Mouse (Mus musculus) cerebral cortex, adult 2 months (tissue): ENCODE measurements around the gene Ubap2.

ENCODE experiments used
- WGBS: fragments of 180-500 bp; shearing (Covaris S2); methylation state at CpG from one replicate; pipeline ENCODE4 v1.1.7; 2018; 5-methylcytosine and 5-hydroxymethylcytosine counted together

The Ubap2 gene

DNA sequence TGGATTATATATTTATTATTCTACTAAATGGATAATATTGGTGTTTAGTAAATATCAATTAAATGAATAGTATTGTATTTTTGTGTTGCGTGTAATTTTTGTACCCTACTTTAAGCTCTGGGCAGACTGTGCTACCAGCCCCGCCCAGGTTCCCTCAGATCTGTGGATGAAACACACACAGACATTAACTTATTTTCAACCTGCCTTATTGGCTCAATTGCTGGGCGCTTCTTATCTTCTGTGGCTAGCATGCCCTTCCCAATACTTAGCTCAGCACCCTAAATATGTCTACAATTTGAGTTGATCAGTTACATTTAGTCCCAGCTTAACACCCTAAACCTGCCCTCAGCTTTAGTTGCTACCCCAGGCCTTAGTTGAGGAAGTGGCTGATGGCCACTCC, 113.7 kb downstream of the Ubap2 start:
- WGBS = 93% methylated on average over 3 of the region's 3 CpGs

DNA sequence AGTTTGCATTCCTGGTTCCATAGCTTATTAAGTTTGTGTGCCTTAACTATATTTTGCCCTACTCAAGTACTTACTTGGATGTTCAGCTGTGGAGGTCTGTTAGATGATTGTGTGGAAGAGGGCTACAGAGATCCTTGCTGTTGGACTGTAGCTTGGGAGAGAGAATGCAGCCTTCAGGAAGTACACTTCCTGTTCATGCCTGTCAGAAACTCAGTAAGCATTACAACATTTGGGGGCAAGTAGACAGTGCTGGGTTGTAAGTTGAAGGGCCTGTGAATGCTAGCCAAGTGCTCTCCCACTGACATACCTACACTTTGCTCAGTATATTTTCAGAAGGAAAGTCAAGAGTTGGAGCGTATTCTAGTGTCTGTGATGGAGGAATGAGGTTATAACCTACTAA, 116.7 kb downstream of the Ubap2 start:
- 86% methylated on average over 1 of the region's 1 CpGs for WGBS

DNA sequence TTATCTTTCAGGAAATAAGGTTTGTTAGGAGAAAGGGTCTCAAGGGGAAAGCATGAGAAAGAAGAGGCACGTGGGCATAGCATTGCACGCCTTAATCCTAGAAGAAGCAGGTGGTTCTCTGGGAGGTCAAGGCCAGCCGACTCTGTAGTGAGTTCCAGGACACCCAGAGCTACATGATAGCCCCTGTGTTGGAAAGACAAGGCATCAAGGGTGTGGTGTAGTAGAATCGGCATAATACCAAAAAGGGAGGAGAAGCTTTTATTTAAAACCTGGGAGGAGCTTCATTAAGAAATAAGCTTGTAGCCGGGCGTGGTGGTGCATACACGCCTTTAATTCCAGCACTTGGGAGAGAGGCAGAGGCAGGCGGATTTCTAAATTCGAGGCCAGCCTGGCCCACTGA, 118.0 kb downstream of the Ubap2 start:
- 72% methylated on average over 9 of the region's 9 CpGs for WGBS

DNA sequence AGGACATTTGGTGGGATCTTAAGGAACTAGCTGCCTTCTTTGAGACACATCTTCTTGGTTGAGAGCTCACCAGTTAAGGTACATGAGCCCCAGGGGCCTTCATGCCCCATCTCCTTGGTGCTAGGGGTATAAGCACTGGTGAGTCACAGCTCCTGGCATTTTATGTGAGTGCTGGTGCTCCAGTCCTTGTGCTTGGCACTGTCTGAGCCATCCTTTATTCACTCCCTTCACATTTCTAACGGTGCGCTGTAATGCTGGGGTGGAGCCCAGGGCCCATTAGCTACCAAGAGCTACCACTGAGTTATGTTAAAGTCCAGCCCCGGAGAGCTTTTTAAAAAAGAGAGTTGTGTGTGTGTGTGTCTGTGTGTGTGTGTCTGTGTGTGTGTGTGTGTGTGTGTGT, 121.8 kb downstream of the Ubap2 start:
- 41% methylated on average over 3 of the region's 3 CpGs for WGBS

DNA sequence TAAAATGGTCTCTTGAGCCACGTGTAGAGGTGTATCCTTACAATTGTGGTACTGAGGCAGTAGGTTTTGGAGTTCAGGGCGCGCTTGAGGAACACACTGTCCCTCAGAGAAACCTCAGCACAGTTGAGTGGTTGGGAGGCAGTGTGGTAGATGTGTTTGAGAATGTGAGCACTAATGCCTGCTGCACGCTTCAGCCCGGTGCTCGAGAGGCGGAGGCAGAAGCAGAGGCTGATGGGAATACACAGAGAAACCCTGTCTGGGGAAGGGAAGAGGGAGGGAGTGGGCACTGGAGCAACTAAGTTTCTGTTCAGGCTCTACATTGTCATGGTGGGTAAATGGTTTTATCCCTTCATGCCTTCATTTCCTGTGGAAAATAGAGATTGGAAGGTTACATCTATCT, 123.8 kb downstream of the Ubap2 start:
- WGBS = 85% methylated on average over 7 of the region's 7 CpGs

DNA sequence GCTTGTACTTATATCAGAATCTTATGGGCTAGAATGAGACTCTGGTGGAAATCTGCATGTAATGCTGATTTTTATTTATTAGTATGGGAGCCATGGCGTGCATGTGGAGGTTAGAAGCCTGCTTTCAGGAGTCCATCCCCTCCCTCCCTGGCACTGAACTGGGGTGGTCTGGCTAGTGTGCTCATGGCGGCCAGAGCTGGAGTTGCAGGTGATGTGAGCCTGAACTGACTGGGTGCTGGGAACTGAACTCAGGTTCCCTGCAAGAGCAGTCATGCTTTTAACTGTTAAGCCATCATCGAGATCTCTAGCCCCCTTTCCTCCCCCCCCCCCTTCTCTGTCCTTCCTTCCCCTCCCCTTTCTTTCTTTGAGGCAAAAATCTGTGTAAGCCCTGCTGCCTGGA, 125.1 kb downstream of the Ubap2 start:
- WGBS = 80% methylated on average over 3 of the region's 3 CpGs
